Mouse (Mus musculus) small intestine, adult 2 months (tissue): ENCODE results near the gene H2-T22.

ENCODE experiments used
- CTCF ChIP-seq: fragments of 200-500 bp; IDR thresholded peaks from 2 replicates; pipeline ENCODE4 v1.5.1; 2012; ENCODE audit warnings: low read depth, mild to moderate bottlenecking, control low read depth, inconsistent platforms, low read length, moderate library complexity, mixed read lengths; ENCODE audit not compliant: insufficient replicate concordance, insufficient read length; ENCODE audit errors: extremely low read depth
- POLR2A ChIP-seq: fragments of 200-500 bp; IDR thresholded peaks from 2 replicates; pipeline ENCODE4 v1.6.1; 2012; ENCODE audit warnings: low read depth, mild to moderate bottlenecking, control low read depth, inconsistent platforms, low read length, moderate library complexity

DNA sequence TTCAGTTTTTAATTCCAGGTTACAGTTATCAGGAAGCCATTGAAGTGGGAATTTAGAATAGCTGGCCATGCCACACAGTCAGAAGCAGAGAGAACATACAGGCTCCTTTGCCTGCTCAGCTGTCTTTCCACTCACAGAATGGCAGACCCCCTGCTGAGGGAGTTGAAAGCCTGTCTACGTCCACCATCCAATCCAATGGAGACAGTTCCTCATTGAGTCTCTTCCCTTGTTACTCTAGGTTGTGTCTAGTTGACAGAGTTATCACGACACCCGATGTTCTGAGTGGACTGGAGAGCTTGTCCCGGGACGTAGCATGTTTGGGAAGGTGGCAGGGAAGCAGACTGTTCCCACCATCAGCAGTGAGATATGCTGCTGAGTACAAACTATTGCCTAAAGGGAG, 17.4 kb downstream of the H2-T22 start:
- TF ChIP-seq CTCF (no peak), POLR2A (no peak)
